Comparison of ENCODE assay signal across 8 mouse cellular contexts in the genomic region with DNA sequence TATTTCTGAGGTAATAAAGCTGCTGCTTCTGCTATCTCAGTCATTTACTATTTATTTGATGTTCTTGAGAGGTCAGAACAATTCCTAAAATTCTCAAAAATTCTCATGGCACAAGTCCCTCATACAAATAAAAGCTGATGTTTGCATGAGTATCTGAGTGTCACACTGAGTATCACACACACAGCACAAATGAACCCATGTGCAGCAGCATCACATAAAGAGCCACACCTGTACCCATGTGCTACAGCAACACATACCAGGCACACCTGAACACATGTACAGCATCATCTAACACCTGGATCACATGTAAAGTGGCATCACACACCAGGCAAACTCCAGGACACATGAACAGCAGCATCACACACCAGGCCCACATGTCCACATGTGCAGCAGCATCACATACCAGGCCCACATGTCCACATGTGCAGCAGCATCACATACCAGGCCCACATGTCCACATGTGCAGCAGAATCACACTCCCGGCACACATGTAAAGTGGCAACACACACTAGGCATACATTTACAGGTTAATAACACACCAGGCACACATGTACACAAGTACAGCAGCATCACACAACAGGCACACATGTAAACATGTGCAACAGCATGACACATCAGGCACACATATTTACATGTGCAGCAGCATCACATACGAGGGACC.
DNase-seq lines count a peak whose midpoint lies in the region; ATAC-seq lines count a peak whose summit lies in the region.

No protein-coding gene starts in this region.

- H3K4me1 ChIP-seq in megakaryocyte, embryonic 14.5 days, result peaks cover 13% of the 10 kb centered on the region
- peaks cover 5% of the 10 kb centered on the region for H3K4me1 ChIP-seq in embryonic facial prominence, embryonic 10.5 days
- H3K4me1 ChIP-seq in hindbrain, embryonic 16.5 days (ENCODE audit: control insufficient read depth, insufficient read depth, low read depth, low read length), result peaks cover 8% of the 10 kb centered on the region

- H3K27me3 ChIP-seq in megakaryocyte, embryonic 14.5 days (replicated peaks), result peaks cover 5% of the 10 kb centered on the region
- H3K27me3 ChIP-seq in embryonic facial prominence, embryonic 10.5 days (replicated peaks; ENCODE audit: low read depth, poor library complexity, severe bottlenecking), result no peaks in the 10 kb centered on the region
- no peaks in the 10 kb centered on the region for H3K27me3 ChIP-seq in hindbrain, embryonic 16.5 days (replicated peaks; ENCODE audit: control insufficient read depth, insufficient read depth, low read length)

- H3K9me3 ChIP-seq in megakaryocyte, embryonic 14.5 days, result no peaks in the 10 kb centered on the region
- H3K9me3 ChIP-seq in embryonic facial prominence, embryonic 10.5 days, result no peaks in the 10 kb centered on the region
- H3K9me3 ChIP-seq in hindbrain, embryonic 16.5 days (ENCODE audit: control insufficient read depth, low read length), result no peaks in the 10 kb centered on the region

- no peak; the same call in 1 of the 2 replicates for ATAC-seq in megakaryocyte, adult 5-6 weeks (ENCODE audit: poor library complexity, severe bottlenecking)
- peak; percentile 9 for ATAC-seq in hindbrain, embryonic 16.5 days
- ATAC-seq in monocyte, adult 5-6 weeks (replicated peaks; ENCODE audit: insufficient number of reproducible peaks, low FRiP score, low TSS enrichment, poor library complexity, severe bottlenecking), result peak; percentile 25

- H3K36me3 ChIP-seq in megakaryocyte, embryonic 14.5 days (replicated peaks; ENCODE audit: low read length), result no peaks in the 10 kb centered on the region
- H3K36me3 ChIP-seq in embryonic facial prominence, embryonic 10.5 days (replicated peaks), result no peaks in the 10 kb centered on the region
- no peaks in the 10 kb centered on the region for H3K36me3 ChIP-seq in hindbrain, embryonic 16.5 days (ENCODE audit: control insufficient read depth, insufficient read depth, low read length)

- WGBS in embryonic facial prominence, embryonic 10.5 days, result 32% methylated on average over 2 of the region's 2 CpGs
- WGBS in hindbrain, embryonic 16.5 days, result 16% methylated on average over 2 of the region's 2 CpGs

- DNase-seq in embryonic facial prominence, embryonic 10.5 days (ENCODE audit: low spot score), result peak; percentile 61
- no peak for DNase-seq in right cerebral cortex, adult 2 months (ENCODE audit: low spot score in 2 of 2)
- no peak for DNase-seq in urinary bladder, postnatal 25 days (ENCODE audit: low spot score)
- no peak for DNase-seq in ovary, postnatal 10 days (ENCODE audit: low spot score)

- H3K4me3 ChIP-seq in megakaryocyte, embryonic 14.5 days (replicated peaks), result peak overlapping the region; percentile 99
- peak overlapping the region; percentile 68 for H3K4me3 ChIP-seq in embryonic facial prominence, embryonic 10.5 days
- H3K4me3 ChIP-seq in hindbrain, embryonic 16.5 days (ENCODE audit: low read length), result peak overlapping the region; percentile 80

- peak overlapping the region; percentile 78 for H3K4me2 ChIP-seq in hindbrain, embryonic 16.5 days (ENCODE audit: low read length)

- peak overlapping the region; percentile 82 for H3K9ac ChIP-seq in hindbrain, embryonic 16.5 days (ENCODE audit: low read depth, low read length)

- H3K27ac ChIP-seq in embryonic facial prominence, embryonic 10.5 days (replicated peaks), result peak overlapping the region; percentile 81
- H3K27ac ChIP-seq in hindbrain, embryonic 16.5 days (ENCODE audit: low read depth, low read length), result peak overlapping the region; percentile 90
